Mouse (Mus musculus): ENCODE data around the gene Slc7a11.

DNA sequence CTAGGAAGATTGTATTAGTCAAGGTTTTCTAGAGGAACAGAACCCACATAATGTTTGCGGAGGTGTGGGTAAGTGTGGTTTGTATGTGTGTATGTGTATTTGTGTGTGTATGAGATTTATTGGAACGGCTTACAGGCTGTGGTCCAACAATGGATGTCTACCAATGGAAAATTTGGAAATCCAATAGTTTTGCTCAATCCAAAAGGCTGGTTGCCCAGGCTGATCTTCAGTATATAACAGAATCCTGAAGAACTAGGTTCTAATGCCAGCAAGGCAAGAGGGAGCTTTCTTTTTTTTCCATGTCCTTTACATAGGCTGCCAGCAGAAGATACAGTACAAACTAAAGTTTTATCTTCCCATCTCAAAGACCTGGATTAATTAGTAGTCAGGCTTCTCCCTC, 48.3 kb upstream of the Slc7a11 start:
- TF ChIP-seq CTCF (IDR thresholded peaks at IDR 0.05; ENCODE audit: low read depth): no peak
- no peak for TF ChIP-seq EP300 (optimal IDR thresholded peaks at IDR 0.05)
